Mouse (Mus musculus): ENCODE data around the gene Rbck1.
"Not testable (repeated sequence)": the region's sequence is repeated elsewhere in the genome, so short reads cannot be mapped to it uniquely, and the experiment has no call there.

The Rbck1 gene

DNA sequence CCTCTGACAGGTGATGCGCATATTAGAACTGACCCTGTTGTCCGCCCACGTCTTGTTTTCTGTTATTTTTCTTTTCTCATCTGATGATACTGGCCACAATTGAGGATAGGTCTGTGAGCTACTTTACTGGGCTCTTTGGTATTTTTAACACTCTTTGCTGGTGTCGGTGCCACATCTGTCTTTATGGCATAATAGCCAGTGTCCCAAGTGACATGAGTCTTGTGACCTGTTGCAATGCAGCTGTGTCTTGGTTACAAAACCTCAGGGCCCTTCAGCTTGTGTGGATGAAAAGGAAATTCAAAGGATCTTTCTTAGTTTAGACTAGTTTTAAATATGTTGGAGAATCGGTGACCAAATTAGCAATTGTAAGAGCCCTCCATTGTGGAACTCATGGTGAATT is 37.9 kb downstream of the Rbck1 start:
- no peak for DNase-seq (ENCODE audit: low spot score in 2 of 2)

DNA sequence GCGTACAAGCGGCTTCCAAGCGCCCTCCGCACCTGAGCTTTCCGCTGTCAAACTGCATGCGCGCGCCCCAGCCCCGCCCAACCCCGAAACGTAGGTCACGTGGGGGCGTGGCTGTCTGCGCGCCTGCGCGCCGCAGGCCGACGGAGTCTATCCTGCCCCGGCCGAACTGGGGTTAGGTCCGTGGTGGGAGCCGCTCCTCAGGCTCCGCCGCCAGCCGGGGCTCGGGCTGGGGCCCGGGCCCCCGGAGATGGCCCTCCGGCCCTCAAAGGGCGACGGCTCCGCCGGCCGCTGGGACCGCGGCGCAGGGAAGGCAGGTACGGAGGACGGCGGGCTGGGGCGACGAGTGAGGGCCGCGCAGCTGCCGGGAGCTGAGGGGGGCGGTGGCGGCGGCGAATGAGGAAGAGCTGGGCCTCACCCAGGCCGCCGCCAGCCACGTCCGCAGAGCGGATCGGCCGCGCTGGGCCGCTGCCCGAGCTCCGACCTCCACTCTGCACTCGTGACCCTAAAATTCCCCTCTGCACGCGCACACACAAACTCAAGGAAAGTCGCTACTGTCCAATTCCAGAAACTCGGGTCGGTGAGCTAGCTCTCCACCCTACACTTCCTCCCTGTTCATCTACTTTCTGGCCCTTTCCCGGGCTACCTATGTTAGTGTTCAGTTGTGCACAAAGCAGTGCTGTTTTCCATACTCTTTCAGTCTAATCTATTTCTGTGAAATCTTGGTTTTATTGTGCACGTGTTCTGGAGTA is 38.6 kb downstream of the Rbck1 start, which contains the start of gene Tbc1d20:
Gene Tbc1d20 (plus strand): TSS at position 102 of the 749 bp plus-strand sequence.
- DNase-seq (ENCODE audit: low spot score in 2 of 2), result peak; percentile 87 to 91

DNA sequence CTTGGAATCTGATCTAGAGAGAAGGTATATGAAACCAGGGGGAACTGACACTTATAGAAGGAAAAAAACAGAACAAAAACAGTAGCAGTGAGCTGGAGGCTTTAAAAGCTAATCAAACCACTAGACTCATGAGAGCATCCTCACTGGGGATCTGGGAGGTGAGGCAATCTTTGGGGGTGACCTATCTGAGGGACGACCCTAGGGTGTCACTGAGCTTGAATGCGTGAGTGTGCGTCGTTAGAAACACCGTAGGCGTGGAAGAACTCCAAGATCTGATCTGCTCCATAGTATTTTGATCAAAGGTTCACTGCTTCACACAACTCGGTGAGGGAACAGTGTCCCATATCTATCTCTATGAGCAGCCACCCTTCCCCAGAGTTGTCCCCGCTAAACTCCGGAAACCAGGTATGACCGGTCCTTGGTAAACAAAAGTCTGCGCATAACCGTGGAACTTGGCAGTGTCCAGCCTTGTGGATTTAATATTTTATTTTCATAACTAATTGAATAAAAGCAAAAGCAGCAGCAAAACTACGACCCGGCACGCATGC is 39.2 kb downstream of the Rbck1 start:
- no peak for DNase-seq (ENCODE audit: low spot score in 2 of 2)

DNA sequence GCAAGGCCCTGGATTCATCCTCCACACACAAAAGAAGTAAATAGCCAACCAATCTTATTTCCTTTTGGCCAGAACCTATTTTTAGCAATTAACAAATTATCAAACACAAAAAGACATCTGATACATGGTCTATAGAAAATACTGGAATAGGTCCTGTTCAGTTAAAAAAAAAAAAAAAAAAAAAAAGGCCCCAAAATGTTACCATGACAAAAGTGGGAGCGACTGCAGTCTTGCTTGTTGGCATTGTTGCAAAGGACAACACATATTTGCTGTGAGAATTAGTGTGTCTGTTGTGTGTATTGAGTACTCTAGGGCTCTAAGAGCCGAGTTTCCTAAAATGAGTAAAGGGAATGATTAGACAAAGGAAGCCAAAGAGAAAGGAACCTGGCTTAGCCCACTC is 40.0 kb downstream of the Rbck1 start:
- no peak for DNase-seq (ENCODE audit: low spot score in 2 of 2)

DNA sequence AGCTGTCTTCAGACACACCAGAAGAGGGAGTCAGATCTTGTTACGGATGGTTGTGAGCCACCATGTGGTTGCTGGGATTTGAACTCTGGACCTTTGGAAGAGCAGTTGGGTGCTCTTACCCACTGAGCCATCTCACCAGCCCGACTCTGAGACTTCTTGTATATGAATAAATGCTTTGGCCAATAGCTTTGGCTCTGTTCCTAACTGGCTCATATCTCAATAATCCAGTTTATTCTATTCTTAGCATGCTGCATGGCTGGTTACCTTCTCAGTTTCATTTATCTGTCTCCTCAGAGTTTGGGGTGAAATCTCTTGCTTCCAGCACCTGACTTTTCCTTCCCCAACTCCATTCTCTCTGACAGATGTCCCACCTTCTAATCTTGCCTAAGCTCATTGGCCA is 42.8 kb downstream of the Rbck1 start:
- not testable (repeated sequence) for DNase-seq (ENCODE audit: low spot score in 2 of 2)

DNA sequence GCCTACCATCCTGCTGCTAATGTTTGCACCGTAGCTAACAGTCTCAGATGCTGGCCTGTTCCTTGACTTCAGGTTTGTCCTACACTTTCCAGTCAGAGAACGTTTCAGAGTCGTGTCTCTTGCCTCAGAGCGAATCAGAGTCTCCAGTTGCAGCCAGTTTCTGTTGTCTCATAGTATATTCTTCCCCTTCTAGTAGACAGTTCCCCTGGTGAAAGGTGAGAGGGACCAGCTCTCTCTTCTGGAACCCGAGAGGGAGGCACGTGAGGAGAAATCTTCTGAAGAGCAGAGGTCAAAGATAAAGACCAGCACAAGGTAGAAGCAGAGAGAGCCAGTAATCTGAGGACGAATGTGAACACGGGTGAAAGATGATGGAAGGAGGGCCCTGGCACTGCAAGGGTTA is 44.4 kb downstream of the Rbck1 start:
- DNase-seq (ENCODE audit: low spot score in 2 of 2), result no peak

DNA sequence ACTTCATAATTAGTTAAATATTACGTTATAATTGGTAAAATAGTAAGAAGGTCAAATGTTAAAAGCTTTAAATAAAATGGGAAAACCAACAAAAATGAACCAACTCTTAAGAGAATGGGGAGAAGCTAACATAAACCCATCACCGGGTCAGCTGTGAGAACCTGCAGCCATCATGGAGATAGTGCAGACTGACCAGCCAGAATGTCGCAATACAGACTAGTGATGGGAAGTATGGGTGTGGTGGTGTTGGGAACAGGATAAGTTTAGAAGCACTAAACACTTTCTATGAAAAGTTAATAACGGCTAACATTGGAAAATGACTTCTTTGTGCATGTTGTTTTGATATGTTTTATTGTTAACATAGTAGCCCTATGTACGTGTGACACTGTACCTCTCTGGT is 44.9 kb downstream of the Rbck1 start:
- DNase-seq (ENCODE audit: low spot score in 2 of 2), result no peak

DNA sequence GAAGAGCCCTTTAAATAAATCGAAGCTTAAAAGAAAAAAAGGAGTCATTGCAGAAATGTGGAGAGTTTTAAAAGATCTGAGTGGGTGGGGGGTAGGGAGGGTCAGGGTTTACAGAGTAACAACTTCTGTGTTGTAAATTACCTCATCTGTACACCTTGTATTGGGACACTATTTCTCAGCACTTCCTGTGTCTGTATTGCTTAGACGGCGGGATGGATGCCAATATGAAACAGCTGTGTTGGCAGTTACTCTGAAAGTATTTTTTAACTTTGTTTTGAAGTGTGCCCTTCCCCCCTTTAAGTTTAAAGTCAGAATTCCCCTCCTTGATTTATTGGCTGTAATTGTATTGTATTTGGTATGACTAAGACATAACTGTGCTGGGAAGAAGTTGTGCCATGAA is 51.0 kb downstream of the Rbck1 start:
- no peak for DNase-seq (ENCODE audit: low spot score in 2 of 2)

DNA sequence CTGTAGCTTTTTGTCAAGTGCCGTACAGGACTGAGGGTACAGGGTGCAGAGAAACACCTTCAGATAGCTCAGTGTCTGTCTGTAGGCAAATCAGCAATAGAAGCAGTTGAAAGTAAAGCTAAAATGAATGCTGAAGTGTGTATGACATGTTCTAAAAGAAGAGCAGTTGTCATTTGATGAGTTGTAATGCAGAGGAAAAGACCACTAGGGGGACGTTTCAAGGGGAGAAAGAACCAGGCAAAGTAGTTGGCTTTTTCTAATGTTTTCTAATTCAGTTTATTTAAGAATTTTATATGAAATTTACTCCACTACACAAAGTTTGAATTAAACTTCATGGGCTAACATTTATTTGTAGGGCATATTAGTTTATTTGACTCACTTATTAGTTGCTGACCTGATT is 58.8 kb downstream of the Rbck1 start:
- DNase-seq (ENCODE audit: low spot score in 2 of 2), result no peak

Measured in urinary bladder, adult 18-20 months (tissue).